Mouse (Mus musculus): ENCODE measurements around the gene Fam227b. TPM values are rescaled to one million over a fixed set of nuclear protein-coding genes. Genes with fewer than 3 reads are reported as not detected.

The Fam227b gene
- polyA plus RNA-seq, 1 experiment: not detected

DNA sequence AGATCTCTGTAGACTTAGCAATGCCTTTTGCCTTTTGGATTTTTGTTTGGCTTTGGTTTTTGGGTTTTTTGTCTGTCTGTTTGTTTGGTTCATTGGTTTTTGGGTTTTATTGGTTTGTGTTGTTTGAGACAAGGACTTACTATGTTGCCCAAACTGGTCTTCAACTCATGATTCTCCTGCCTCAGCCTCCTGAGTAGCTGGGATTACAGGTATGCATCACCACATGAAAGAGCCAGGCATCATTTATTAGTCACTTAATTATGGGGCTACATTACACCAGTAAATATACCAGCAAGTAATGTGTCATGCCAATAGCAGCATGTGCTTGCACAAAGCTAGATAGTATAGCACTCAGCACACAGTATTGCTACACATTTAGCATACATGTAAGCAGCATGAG is 4.1 kb downstream of the Fam227b start:
- Histone ChIP-seq H3K4me3 (ENCODE audit: insufficient read depth, low read length) (no peak overlapping the region), H3K27ac (ENCODE audit: insufficient read depth, low read length) (no peak overlapping the region), H3K4me1 (ENCODE audit: control insufficient read depth, insufficient read depth, low read length) (no peaks in the 10 kb centered on the region)
- TF ChIP-seq POLR2A (IDR thresholded peaks at IDR 0.05; ENCODE audit: low read depth, low read length) (no peak), CTCF (IDR thresholded peaks at IDR 0.05; ENCODE audit: borderline replicate concordance, insufficient read depth, low read length) (no peak)

DNA sequence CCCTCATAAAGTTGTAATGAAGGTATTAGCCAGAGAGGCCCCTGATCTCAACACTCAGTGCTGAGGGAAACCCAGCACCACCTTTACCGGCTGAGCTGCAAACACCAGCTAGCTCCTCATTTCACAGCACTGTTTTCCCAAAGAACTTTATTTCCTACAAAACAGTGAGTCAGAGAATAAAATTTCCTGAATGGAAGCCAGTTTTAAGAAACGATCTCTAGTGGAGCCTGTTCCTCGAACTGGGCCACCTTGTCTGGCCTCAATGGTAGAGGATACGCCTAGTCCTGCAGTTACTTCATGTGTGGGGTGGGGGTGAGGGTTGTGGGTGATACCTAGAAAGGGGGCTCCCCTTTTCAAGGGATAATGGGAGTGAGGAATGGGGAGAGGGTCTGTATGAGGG is 57.2 kb downstream of the Fam227b start:
- H3K4me3 ChIP-seq (ENCODE audit: insufficient read depth, low read length): no peak overlapping the region
- TF ChIP-seq CTCF (IDR thresholded peaks at IDR 0.05; ENCODE audit: borderline replicate concordance, insufficient read depth, low read length) (no peak), POLR2A (IDR thresholded peaks at IDR 0.05; ENCODE audit: low read depth, low read length) (no peak)
- H3K27ac ChIP-seq (ENCODE audit: insufficient read depth, low read length): no peak overlapping the region
- H3K4me1 ChIP-seq (ENCODE audit: control insufficient read depth, insufficient read depth, low read length): no peaks in the 10 kb centered on the region

DNA sequence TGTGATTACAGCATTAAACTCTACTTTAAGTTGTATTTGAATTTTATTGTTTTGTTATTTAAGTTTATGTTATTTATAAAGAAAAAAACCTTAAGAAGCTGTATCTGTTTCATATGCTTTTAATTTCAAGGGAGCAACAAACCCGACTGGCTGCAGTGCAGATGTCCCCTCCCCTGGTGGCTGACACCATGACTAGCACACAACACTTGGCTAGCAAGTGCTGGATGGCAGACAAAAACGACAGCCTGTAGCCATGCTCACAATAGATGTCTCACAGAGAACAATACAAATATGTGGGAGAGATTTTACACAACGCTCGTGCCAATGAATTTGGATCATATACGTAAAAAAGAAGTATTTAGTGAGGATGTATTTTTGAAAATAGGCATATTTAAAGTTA is 61.4 kb downstream of the Fam227b start:
- TF ChIP-seq POLR2A (IDR thresholded peaks at IDR 0.05; ENCODE audit: low read depth, low read length): no peak
- no peak for TF ChIP-seq CTCF (IDR thresholded peaks at IDR 0.05; ENCODE audit: borderline replicate concordance, insufficient read depth, low read length)
- no peak overlapping the region for H3K27ac ChIP-seq (ENCODE audit: insufficient read depth, low read length)
- no peak overlapping the region for H3K4me3 ChIP-seq (ENCODE audit: insufficient read depth, low read length)
- no peaks in the 10 kb centered on the region for H3K4me1 ChIP-seq (ENCODE audit: control insufficient read depth, insufficient read depth, low read length)

DNA sequence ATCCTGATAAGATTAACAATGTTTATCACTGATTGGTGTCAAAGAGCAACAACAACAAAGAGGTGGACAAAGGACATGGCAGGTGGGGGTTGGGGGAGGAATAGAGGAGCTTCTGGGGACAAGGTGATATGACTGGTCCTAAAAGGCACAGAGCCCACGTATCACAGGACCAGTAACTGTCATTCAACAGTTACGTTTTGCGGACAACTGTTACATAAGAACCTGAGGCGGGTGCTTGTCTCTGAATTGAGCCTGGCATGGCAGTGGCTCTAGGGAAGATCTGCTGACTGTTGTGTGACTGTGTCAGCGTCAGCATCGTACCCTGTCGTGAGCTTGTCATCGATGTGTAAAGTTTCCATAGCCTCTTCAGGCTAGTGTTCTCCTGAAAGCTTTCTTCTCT is 65.6 kb downstream of the Fam227b start:
- Histone ChIP-seq H3K4me3 (ENCODE audit: insufficient read depth, low read length) (no peak overlapping the region), H3K27ac (ENCODE audit: insufficient read depth, low read length) (no peak overlapping the region), H3K4me1 (ENCODE audit: control insufficient read depth, insufficient read depth, low read length) (no peaks in the 10 kb centered on the region)
- no peak for TF ChIP-seq POLR2A (IDR thresholded peaks at IDR 0.05; ENCODE audit: low read depth, low read length)
- no peak for TF ChIP-seq CTCF (IDR thresholded peaks at IDR 0.05; ENCODE audit: borderline replicate concordance, insufficient read depth, low read length)

DNA sequence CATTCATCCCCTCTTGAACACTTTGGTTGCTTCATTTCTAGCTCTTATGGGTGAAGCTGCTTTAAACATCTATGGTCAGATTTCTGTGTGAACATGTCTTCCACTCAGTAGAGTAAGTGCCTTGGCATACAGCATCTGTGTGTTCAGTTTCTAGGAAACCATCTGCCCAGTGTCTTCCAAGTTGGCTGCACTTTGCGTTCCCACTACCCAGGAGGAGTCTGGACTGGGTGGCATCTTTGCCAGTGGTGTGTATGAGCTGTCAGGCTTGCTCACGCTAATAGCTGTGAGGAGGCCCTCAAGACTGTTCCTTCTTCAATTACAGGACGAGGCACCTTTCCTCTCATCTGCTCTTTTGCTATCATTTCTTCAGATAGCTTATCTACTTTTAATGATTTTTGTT is 67.5 kb downstream of the Fam227b start:
- no peak overlapping the region for H3K4me3 ChIP-seq (ENCODE audit: insufficient read depth, low read length)
- no peaks in the 10 kb centered on the region for H3K4me1 ChIP-seq (ENCODE audit: control insufficient read depth, insufficient read depth, low read length)
- H3K27ac ChIP-seq (ENCODE audit: insufficient read depth, low read length): no peak overlapping the region
- TF ChIP-seq POLR2A (IDR thresholded peaks at IDR 0.05; ENCODE audit: low read depth, low read length) (no peak), CTCF (IDR thresholded peaks at IDR 0.05; ENCODE audit: borderline replicate concordance, insufficient read depth, low read length) (no peak)

DNA sequence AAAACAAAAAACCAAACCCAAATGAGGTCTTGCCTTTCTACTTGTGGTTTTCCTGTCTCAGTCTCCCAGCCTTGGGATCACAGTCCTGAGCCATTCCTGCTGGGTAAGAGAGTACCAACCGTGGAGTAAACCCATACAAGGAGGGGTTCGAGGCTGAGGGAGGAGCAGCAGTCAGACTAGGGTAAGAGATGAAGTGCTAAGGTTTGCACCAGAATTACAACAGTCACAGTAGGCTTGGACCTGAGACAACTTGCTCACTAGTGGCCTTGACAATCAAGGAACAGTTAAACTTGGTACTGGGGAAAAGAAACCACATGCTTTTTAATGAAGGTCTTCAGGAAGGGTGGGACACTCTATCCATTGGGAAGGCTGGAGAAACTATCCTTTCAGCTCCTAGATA is 72.7 kb downstream of the Fam227b start:
- Histone ChIP-seq H3K4me1 (ENCODE audit: control insufficient read depth, insufficient read depth, low read length) (peaks cover 3% of the 10 kb centered on the region; the same call in 1 of the 2 replicates), H3K4me3 (ENCODE audit: insufficient read depth, low read length) (no peak overlapping the region)
- TF ChIP-seq POLR2A (IDR thresholded peaks at IDR 0.05; ENCODE audit: low read depth, low read length) (no peak), CTCF (IDR thresholded peaks at IDR 0.05; ENCODE audit: borderline replicate concordance, insufficient read depth, low read length) (no peak)

DNA sequence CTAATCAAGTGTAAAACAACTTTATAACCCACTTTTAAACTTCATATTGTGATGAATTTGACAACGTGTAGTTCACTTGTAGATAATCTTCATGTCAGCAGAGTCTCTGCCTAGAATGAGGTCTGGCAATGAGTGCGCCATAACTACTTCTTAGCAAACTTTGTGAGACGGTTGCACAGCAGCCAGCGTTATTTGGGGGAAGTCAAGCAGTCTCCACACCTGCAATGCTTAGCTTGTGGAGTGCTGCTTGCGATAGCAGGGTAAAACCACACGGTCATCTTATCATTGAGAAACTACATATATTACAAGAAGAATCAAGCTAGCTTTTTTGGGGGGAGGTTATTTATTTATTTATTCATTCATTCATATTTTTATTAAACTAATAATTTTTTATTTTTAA is 75.3 kb downstream of the Fam227b start:
- TF ChIP-seq POLR2A (IDR thresholded peaks at IDR 0.05; ENCODE audit: low read depth, low read length) (no peak), CTCF (IDR thresholded peaks at IDR 0.05; ENCODE audit: borderline replicate concordance, insufficient read depth, low read length) (no peak)
- Histone ChIP-seq H3K27ac (ENCODE audit: insufficient read depth, low read length) (no peak overlapping the region), H3K4me1 (ENCODE audit: control insufficient read depth, insufficient read depth, low read length) (peaks cover 7% of the 10 kb centered on the region; the same call in 1 of the 2 replicates), H3K4me3 (ENCODE audit: insufficient read depth, low read length) (no peak overlapping the region)

More for the DNA sequence above, 72.7 kb downstream of the Fam227b start:
- H3K27ac ChIP-seq (ENCODE audit: insufficient read depth, low read length): 0 out of 2 replicates have a peak overlapping the region, but pooled peaks have one; percentile 1

DNA sequence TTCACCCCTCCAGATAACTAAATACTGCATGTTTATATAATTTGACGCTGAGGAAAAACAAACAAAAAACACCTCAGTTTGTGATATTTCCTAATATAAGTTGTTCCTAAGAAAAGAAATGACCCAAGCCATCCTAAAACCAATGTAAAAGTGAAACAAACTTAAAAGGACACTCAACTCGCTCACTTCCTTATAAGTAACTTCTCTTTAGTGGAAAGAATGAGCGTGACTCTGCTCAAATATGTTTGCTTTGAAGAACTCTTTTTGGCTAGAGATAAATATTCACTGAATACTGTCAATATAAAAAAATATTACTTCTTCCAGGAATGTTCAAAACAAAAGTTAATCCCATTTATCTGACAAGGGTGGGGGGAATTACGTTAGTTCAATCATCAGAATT is 78.1 kb downstream of the Fam227b start:
- no peak overlapping the region for H3K27ac ChIP-seq (ENCODE audit: insufficient read depth, low read length)
- no peak for TF ChIP-seq POLR2A (IDR thresholded peaks at IDR 0.05; ENCODE audit: low read depth, low read length)
- TF ChIP-seq CTCF (IDR thresholded peaks at IDR 0.05; ENCODE audit: borderline replicate concordance, insufficient read depth, low read length): no peak
- H3K4me3 ChIP-seq (ENCODE audit: insufficient read depth, low read length): no peak overlapping the region
- peaks cover 7% of the 10 kb centered on the region; the same call in 1 of the 2 replicates for H3K4me1 ChIP-seq (ENCODE audit: control insufficient read depth, insufficient read depth, low read length)

DNA sequence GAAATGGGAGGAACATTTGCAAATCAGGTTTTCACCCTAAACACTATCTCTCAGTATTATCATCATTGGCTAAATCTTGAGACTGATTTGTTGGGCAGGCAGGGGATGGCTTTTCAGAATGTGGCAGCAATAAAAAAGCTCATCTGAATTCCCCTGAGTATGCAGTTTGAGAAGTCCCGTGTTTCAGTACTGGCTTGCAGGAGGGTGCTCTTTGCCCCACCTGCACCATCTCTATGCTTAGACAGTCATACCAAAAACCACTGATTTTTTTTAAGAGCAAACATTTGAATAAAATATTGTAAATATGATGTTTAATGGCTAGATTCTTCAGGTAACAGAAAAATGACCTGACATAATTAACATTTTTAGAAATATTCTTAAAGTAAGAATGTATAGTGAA is 82.1 kb downstream of the Fam227b start:
- TF ChIP-seq POLR2A (IDR thresholded peaks at IDR 0.05; ENCODE audit: low read depth, low read length): no peak
- no peak for TF ChIP-seq CTCF (IDR thresholded peaks at IDR 0.05; ENCODE audit: borderline replicate concordance, insufficient read depth, low read length)
- Histone ChIP-seq H3K4me3 (ENCODE audit: insufficient read depth, low read length) (no peak overlapping the region), H3K27ac (ENCODE audit: insufficient read depth, low read length) (no peak overlapping the region), H3K4me1 (ENCODE audit: control insufficient read depth, insufficient read depth, low read length) (peaks cover 19% of the 10 kb centered on the region)

DNA sequence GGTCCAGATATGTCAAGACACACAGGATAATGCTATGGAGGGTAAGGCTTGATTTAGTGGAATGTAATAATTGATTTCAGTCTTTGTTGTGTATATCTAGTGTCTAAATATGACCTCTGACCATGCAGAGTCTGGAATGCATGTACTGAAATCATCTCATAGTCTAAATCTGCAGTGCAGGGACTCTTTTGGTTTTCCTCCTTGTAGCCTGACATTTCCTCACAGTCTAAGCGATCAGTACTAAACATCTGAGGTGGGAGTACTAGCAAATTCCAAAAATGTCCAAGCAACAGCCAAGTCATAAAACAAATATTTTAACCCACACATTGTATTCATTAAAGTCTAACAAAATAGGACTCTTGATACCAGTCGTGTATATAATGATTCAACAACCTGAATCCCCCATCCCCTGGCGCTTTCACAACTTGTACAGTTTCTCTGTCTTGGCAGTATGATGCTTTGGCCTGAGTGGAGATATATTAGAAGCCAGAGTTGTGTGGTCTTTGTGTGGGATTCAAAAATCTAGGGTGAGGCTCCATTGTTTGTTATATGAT is 86.4 kb downstream of the Fam227b start:
- peak overlapping the region; percentile 93 for H3K27ac ChIP-seq (ENCODE audit: insufficient read depth, low read length)
- no peak overlapping the region for H3K4me3 ChIP-seq (ENCODE audit: insufficient read depth, low read length)
- H3K4me1 ChIP-seq (ENCODE audit: control insufficient read depth, insufficient read depth, low read length): peaks cover 22% of the 10 kb centered on the region
- no peak for TF ChIP-seq CTCF (IDR thresholded peaks at IDR 0.05; ENCODE audit: borderline replicate concordance, insufficient read depth, low read length)
- no peak for TF ChIP-seq POLR2A (IDR thresholded peaks at IDR 0.05; ENCODE audit: low read depth, low read length)

Measured in embryonic fibroblast, embryonic 13.5 days (primary cell).